Mouse (Mus musculus): ENCODE measurements around the gene Zfp553.

Zfp553 gene

DNA sequence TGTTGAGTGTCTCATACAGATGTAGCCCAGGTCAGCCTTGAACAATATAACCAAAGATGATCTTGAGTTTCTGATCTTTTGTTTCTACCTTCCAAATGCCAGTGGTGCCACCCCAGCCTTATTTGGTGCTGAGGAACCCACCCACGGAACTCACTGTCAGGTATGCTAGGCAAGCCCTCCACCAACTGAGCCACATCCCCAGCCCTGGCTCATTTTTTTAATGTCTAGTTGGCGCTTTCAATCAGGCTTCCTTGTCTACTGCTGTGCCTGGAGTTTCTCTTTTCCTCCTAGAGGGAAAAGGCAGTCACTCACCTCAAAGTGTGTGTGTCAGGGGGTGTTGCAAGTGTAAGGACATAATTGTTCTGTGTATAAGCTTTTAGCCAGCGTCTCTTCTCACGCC is 38.2 kb downstream of the Zfp553 start:
- DNase-seq (ENCODE audit: low read depth), result no peak

- no peak for DNase-seq (ENCODE audit: low read depth)
Measured at GRCm38 (mm10) chr7:127272566-127272965, 39.7 kb downstream of the Zfp553 start.

DNA sequence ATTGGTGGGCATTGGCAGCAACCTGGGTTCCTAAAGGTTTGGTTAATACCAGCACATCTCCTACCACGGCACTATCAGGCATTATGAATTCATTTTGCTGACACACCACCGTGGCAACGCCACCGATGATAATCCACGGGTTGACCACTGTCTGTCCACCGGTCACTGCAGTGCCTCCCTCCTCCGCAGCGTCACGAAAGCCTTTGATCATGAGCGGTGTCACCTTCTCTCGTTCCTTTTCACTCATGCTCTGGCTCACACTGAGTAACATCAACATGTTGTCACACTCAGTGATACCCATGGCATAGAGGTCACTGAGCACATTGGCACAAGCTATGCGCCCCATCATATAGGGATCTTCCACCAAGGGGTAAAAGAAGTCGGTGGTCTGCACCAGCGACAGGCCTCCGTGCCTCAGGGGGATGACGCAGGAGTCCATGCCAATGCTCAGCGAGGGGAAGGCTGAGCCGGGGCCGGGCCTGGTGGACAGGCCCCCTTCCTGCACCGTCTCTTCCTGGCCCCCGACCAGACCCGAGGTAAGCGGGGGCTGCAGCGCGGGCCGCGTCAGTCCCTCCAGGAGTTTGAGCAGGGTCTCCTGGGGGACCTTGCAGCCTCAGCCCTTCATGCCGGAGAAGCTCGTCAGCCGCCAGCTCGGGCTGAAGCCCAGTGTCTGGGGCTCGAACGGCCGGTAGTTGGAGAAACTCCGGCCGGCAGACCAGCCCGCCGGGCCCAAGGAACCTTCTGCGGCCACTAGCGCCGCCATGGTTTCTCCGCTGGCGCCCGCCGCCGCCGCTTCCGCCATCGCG is 40.5 kb downstream of the Zfp553 start:
- no peak for DNase-seq (ENCODE audit: low read depth)

GRCm38 (mm10) chr7:127273925-127274789 is 41.3 kb downstream of the Zfp553 start, which contains the start of gene Sephs2:
Sephs2 (minus strand) TSS chr7:127274055.
- peak; percentile 90 for DNase-seq (ENCODE audit: low read depth)

GRCm38 (mm10) chr7:127276519-127276961 is 43.7 kb downstream of the Zfp553 start:
- no peak for DNase-seq (ENCODE audit: low read depth)

- DNase-seq (ENCODE audit: low read depth), result no peak
Measured at GRCm38 (mm10) chr7:127278311-127278710, 45.5 kb downstream of the Zfp553 start.

- DNase-seq (ENCODE audit: low read depth), result no peak
Measured at GRCm38 (mm10) chr7:127280092-127280491, 47.2 kb downstream of the Zfp553 start.

DNA sequence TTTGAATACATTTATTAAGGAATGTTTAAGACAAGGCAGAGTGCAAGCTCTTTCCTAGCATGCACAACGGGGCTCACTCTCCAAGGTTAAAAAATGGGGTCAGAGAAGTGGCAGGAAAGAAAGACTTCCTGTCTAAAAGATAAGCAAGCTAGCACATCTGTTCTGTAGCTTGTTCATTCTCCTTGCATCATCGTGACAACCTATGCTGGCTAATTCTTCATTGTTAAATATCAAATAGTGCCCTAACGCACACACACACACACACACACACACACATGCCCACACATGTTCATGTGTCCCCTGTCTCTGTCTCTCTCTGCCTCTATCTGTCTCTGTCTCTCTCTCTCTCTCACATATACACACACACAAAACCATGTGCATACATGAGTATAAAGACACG is 48.3 kb downstream of the Zfp553 start:
- DNase-seq (ENCODE audit: low read depth), result no peak

DNA sequence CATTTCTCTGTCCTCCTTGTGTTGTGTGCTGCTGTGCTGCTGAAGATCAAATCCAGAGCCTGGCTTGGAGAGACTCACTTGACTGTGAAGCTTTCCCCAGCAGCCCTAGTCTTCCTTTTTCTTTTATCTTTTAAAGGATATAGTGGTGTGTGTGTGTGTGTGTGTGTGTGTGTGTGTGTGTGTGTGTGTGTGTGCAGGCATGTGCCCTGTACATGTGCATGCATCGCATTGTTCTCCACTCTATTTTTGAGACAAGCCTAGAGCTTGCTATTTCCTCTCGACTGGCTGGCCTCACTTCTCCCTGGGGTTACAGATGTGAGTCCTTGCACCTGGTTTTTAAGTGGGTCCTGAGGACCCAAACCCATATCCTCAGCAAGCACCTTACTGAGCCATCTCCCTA is 49.3 kb downstream of the Zfp553 start:
- no peak for DNase-seq (ENCODE audit: low read depth)

GRCm38 (mm10) chr7:127285154-127285553 is 52.3 kb downstream of the Zfp553 start:
- DNase-seq (ENCODE audit: low read depth), result no peak
